Mouse (Mus musculus): ENCODE measurements around the gene Kcna2.

Gene Kcna2

DNA sequence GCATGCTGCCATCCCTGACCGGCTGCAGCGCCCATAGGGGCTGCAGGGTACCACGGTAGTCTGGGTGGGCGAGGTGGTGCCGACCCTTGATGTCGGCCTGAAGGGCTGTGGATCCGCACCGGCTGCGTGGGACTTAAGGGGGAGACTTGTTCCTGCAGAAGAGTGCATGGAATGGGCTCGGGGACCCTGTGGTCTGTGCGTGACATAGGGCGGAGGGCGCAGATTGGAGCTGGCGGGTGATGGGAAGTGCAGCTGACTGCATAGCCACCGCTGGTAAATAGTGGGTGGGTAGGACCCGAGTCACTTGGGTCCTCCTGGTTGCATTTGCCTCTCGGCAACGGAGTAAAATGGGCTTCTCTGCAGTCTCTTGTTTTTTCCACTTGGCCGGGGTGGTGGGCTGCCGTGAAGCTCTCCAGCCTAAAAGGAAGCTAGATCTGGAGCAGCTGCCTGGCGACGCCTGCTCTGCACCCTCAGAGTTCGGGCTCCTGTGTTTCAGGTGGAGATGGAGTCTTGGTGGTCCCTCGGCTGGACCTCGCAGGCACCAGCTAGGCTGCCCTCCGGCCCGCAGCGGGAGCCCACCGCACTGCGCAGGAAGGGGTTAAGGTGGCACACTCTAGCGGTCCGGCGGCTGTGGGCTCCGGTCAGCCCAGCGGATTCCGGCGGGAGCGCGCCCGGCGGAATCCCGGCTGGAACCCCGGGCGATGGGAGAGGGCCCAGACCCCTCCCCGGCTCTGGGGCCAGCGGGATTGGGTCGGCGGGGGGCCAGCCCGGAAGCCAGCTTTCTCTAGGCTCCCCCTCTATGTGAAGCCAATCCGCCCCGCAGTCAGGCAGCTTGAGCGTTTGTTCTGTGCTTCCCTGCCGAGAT is 1.1 kb downstream of the Kcna2 start:
- DNase-seq (ENCODE audit: low read depth, low spot score) = no peak

DNA sequence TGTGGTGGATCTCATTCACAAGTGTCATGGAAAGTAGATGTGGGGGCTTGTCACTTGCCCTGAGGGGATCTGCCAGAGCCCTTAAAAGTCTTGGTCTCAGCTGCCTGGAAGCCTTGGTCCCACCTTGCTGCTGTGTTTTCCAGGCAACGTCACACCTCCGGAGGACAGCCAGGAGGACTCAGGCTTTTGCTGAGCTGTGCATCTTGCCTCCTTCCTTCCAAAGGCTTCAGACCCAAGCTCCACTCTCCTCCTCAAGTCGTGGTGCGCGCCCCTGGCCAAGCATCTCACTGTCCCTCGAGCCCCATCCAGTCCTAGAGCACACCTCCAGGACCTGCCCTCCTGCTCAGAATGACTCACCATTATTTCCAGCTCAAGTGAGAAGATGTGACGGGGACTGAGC is 2.1 kb downstream of the Kcna2 start:
- DNase-seq (ENCODE audit: low read depth, low spot score) = no peak

- no peak for DNase-seq (ENCODE audit: low read depth, low spot score)
Measured at GRCm38 (mm10) chr3:107103462-107103861, 2.5 kb downstream of the Kcna2 start.

DNA sequence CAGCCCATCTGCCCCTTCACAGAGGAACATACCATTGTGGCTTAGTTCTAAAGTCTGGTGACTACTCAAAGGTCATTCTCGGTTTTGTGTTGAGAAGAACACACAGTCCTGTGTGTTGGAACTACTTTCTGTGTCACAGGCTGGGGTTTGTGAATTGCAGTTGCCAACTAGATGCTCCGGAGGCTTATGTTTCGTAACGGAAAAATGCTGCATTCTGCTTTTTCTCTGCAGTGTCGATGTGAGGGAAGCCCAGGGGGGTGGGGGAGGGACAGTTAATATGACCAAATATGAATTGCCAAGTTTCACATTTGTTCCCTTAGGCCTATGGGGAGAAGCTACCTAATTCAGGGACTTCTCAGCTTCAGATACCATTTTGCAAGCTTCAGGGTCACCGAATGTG is 5.0 kb downstream of the Kcna2 start:
- DNase-seq (ENCODE audit: low read depth, low spot score) = no peak

DNA sequence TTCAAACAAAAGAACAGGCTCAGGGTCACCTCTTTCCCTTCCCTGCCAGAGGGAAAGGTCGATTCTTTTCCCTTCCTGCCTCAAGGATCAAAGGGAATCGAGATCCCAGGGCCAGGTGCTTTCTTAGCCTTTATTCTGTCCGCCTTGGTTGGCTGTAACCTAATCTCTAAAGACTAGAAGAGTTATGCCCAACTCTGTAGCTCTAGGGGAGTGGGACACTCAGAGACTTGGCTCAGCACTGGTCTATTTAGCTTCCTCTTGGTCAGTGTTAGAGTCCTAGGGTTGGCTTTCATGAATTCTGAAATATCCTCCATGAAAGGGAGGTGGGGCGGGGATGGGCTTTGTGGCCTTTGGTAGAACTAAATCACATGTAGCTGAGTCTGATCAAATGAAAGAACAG is 11.6 kb downstream of the Kcna2 start:
- DNase-seq (ENCODE audit: low read depth, low spot score) = no peak

DNA sequence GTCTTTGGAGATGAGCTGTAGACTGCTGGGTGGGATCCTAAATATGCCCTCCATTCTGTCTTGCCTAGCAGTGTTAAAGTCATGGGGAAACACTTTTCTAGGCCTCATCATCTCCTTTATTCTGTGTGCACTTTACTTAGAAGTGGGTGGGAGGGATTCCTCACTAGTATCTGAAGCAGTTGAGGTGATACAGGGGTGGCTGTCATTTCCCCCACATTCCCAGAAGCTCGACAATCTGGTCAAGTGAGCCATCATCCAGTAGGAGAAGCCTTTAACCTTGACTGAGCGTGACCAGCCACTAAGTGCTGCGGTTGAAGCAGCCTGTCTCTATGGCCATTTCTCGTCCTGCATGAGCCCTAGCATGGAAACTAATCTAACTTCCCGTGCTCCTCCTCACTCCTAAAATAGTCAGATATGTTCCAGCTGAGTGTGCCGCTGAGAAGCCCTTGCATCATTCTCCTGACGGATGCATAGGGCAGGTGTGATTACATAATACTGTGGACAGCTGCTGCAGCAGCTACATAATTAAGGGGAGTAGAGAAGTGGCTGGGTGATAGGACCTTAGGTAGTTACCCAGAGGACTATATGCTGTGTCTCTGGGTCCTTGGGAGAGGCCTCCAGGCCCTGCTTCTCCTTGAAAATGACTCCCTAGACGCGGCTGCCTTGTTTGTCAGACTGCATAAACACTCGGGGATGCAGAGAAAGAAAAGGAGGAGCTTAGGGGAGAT is 12.2 kb downstream of the Kcna2 start:
- DNase-seq (ENCODE audit: low read depth, low spot score) = no peak

DNA sequence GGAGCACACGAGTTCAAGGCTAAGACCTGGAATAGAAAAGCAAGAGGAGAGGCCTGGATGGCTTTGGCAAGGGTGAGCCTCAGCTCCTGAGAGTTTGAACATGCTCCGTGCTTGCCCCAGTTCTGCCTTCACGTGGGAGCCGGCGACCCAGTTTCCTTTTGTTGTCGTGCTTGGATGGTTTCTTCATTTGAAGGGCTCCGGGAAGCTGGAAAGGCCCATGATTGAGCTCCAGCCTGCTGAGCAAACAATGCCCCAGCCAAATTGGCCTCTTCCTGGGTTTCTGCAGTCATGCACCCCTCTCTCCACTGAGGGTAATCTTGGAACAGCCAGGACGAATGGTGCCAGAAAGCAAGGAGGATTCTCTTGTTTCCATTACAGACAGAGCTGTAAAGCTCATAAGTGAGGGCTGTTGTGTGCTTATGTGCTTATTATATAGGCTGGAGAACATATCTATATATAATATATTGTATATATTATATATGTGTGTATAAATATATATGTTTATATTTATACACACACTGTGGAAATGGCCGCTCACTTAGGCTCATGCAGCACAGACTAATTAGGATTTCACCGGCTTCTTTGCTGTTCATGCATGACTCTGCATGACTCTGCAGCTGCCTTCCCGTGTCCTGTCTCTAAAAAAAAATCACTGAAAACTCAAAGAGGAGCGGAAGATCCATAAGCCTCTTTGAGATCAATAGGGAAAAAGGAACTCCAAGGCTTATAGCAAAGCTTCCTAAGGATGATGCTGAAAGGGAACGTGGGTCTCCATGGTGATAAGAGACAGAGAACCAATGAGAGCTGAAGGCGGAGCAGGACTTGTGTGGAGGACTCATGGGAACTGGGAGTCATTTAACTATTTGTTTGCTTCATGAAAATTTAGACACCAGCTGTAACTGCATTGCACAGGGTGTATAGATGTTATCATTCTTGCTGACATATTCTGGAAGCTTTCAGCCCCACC is 13.1 kb downstream of the Kcna2 start:
- DNase-seq (ENCODE audit: low read depth, low spot score) = no peak

DNA sequence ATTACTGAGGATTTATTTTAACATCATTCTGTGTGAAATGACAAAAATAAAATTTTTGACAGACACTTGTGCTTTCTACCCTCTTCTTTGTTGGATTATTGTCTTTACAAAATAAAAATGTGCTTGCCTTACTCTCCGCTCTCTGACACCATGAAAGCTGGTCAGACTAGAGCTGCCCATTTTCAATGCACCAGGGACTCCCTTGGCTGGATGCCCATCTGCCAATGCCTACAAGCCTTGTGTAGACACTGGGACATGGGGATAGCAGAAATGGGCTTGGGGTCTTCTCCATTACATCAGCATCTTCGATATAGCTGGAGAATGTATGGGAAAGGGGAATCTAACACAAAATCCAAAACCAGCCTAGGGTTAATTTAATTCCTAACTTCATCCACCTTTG is 14.0 kb downstream of the Kcna2 start:
- no peak for DNase-seq (ENCODE audit: low read depth, low spot score)

DNA sequence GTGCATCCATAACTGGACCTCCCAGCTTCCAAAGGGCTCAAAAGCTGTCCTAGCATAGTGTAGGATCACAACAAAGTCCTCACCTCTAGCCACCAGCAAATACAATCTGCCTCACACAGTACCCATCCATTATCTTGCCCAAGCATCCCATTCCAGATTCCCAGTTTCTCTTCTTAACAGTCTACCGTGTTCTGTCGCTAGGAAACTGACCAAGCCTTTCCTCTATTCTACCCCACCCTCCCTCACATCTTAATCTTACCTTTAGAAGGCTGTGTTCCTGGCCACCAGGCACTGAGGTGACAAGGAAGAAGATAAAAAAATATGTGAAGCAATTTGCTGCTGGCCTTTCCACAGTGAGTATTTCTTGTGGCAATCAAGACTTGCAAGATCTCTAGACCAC is 14.8 kb downstream of the Kcna2 start:
- DNase-seq (ENCODE audit: low read depth, low spot score) = no peak

- no peak for DNase-seq (ENCODE audit: low read depth, low spot score)
Measured at GRCm38 (mm10) chr3:107119864-107120564, 19.1 kb downstream of the Kcna2 start.

DNA sequence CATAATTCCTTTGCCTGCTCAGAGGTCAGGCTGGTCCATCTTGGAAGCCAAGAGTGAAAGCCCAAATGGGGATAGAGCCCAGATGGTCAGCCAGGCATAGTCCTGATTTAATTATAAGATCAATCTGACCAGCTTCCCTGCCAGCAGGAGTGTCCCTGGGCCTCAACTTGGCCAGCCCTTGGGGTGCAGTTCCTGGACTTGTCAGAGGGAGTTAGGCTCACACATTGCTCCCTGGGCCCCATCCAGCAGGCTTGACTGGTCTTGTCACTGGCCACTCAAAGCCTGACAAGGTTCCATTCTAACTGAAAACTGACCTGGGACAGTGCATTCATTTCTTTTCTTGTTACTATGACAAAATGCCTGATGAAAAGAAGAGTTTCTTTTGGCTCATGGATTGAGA is 21.4 kb downstream of the Kcna2 start:
- no peak for DNase-seq (ENCODE audit: low read depth, low spot score)

DNA sequence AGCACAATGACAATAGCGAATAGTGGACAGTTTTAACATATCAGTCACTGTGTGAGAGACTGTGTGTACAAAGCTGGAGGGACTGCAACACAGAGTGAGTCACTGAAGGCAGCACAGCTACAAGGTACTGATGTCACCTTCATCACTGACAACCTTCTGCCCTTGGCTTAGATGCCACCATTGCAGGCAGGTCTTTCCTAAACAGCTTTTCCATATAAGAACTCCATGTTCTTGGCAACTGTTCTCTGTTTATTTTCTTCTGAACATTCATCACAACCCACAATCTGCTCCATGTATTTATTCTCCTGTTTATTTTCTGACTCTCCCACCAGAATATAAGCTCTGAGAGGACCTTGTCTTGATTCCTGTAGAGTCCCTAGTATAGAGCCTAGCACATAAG is 26.7 kb downstream of the Kcna2 start:
- no peak for DNase-seq (ENCODE audit: low read depth, low spot score)

DNA sequence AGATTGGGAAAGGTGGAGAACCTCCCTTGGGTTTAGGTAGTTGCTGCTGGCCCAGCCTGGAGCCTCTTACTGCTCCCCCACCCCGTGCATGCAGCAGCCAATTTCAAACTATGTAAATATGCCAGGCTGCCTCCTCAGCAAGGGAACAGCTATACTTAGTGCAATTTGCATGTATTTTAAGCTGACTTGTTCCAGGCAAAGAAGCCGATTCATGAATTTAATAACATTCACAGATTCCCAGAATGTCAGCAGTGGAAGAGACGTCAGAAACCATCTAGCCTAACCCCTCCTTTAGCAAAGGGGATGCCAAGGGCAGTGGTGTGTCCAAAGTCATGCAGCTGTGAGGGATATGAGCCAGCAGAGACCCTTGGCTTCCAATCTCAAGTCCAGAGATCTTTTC is 27.5 kb downstream of the Kcna2 start:
- DNase-seq (ENCODE audit: low read depth, low spot score) = no peak

GRCm38 (mm10) chr3:107129251-107129650 is 28.3 kb downstream of the Kcna2 start:
- DNase-seq (ENCODE audit: low read depth, low spot score) = no peak

GRCm38 (mm10) chr3:107130661-107131326 is 29.8 kb downstream of the Kcna2 start:
- no peak for DNase-seq (ENCODE audit: low read depth, low spot score)

- no peak for DNase-seq (ENCODE audit: low read depth, low spot score)
Measured at GRCm38 (mm10) chr3:107131846-107132245, 30.9 kb downstream of the Kcna2 start.

DNA sequence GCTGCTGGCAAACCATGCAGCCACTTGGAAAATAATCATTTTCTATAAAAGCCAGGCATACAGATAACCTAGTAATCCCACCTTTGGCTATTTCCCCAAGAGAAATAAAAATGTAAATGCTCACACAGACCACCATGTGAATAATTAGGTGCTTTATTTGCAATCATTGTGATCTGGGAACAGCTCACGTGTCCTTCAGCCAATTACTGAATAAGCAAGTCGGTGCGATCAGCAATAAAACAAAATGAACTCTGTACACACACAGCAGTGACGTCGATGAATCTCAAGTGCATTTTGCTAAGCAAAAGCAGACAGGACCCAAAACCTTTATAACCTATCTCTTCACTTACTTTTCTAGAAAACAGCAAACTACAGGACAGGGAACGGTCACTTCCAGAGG is 31.7 kb downstream of the Kcna2 start:
- no peak for DNase-seq (ENCODE audit: low read depth, low spot score)

DNA sequence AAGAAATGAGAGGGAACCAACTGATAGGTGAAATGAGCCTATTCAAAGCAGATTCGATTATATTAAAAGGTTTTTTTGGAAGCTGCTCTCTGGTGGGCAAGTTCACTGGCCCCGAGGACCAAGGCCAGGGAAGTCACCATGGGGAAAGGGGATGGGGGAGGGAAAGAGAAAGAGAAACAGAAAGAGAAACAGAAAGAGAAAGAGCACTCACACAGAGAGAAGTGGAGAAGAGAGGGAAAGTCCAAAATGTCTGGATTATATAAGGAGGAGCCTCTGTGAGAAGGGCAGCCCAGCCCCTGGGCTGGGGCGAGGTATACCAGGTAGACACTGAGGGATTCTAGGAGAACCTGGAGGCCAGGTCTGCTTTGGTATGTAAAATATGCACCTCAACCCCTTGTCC is 33.5 kb downstream of the Kcna2 start:
- DNase-seq (ENCODE audit: low read depth, low spot score) = no peak

DNA sequence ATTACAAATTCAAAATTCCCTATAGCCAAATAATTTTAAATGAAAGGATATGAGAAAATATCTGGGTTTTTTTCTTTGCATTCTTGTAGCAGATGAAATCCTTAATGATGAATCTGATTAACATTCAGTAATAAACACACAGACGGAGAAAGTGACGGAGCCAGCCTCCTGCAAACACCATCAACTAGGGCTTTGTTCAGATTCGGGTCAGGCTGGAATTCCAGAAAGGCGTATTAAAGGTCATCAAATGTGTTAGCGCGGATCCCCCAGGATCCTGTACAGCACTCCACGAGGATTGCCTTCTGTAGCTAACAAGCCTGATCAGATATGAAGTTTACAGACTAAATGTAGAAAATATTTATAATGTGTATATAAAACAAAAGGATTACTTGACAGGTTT is 46.2 kb downstream of the Kcna2 start:
- no peak for DNase-seq (ENCODE audit: low read depth, low spot score)

- no peak for DNase-seq (ENCODE audit: low read depth, low spot score)
Measured at GRCm38 (mm10) chr3:107149006-107149405, 48.1 kb downstream of the Kcna2 start.

- DNase-seq (ENCODE audit: low read depth, low spot score) = no peak
Measured at GRCm38 (mm10) chr3:107150469-107150868, 49.5 kb downstream of the Kcna2 start.

Measured in c-Kit-negative CD71-positive TER-119-positive erythroid progenitor cells, embryonic 14.5 days (primary cell).